Mouse (Mus musculus) forebrain, embryonic 16.5 days (tissue): ENCODE measurements around the gene Prr3. TPM values are rescaled to one million over a fixed set of nuclear protein-coding genes. Genes with fewer than 3 reads are reported as not detected.

ENCODE experiments used
- ATAC-seq: fragments of 200-750 bp; cut with Nextera tagmentation; 2 replicates; pipeline ENCODE4 v1.8.0; 2017; ENCODE audit warnings: mild to moderate bottlenecking, moderate library complexity
- H3K27ac ChIP-seq: fragments of 300-500 bp; sonication (generic); 2 replicates; pipeline ENCODE4 v1.5.1; 2014; ENCODE audit warnings: low read length, control low read depth
- H3K27me3 ChIP-seq: fragments of 300-500 bp; sonication (generic); replicated peaks from 2 replicates; pipeline ENCODE4 v1.6.1; 2014; ENCODE audit warnings: low read length; ENCODE audit not compliant: control insufficient read depth, insufficient read depth
- H3K36me3 ChIP-seq: fragments of 300-500 bp; sonication (generic); 2 replicates; pipeline ENCODE4 v1.6.1; 2014; ENCODE audit not compliant: control insufficient read depth, insufficient read depth
- H3K4me1 ChIP-seq: fragments of 300-500 bp; sonication (generic); replicated peaks from 2 replicates; pipeline ENCODE4 v1.6.1; 2014; ENCODE audit warnings: low read length; ENCODE audit not compliant: control insufficient read depth, insufficient read depth
- H3K4me2 ChIP-seq: fragments of 300-500 bp; sonication (generic); 2 replicates; pipeline ENCODE4 v1.6.1; 2014; ENCODE audit warnings: mild to moderate bottlenecking, low read length, control low read depth
- H3K4me3 ChIP-seq: fragments of 300-500 bp; sonication (generic); replicated peaks from 2 replicates; pipeline ENCODE4 v1.5.1; 2014; ENCODE audit warnings: mild to moderate bottlenecking, low read length, control low read depth
- H3K9ac ChIP-seq: fragments of 300-500 bp; sonication (generic); replicated peaks from 2 replicates; pipeline ENCODE4 v1.6.1; 2014; ENCODE audit warnings: low read depth, low read length, control low read depth
- H3K9me3 ChIP-seq: fragments of 300-500 bp; sonication (generic); 2 replicates; pipeline ENCODE4 v1.6.1; 2016; ENCODE audit warnings: low read length; ENCODE audit not compliant: control insufficient read depth
- WGBS: fragments of 180-500 bp; shearing (Covaris S2); extraction: QIAGEN DNeasy Blood & Tissue Kit; methylation state at CpG from one replicate; pipeline ENCODE4 v1.1.7; 2014; 5-methylcytosine and 5-hydroxymethylcytosine counted together
- polyA plus RNA-seq: library from polyadenylated mRNA; unstranded; fragments of >200 nt; fragmentation: Nextera tagmentation; extraction: Ambion mirVana; gene quantifications from 2 replicates; pipeline ENCODE4 v1.2.1, GENCODE M21; 2015

Prr3 gene
- polyA plus RNA-seq, 1 experiment from 2014 or later, result 93.2 TPM

DNA sequence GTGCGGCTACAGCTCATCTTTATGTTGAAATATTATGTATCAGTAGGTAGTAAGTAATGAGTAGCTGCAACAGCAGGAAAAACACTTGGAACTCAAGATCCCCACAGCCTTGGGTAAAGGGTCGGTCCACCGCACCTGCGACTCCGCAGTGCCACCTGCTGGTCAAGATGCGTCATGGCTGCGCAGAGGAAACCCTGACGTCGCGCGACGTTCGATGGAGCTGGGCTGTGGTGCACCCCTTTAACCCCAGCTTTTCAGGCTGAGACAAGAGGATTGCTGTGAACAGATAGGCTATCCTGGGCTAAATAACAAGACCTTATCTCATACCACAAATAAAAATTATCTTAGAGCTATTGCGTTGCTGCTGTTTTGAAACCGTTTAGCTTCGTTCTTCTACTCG lies 13.6 kb upstream of the Prr3 start:
- peaks cover 26% of the 10 kb centered on the region for H3K4me1 ChIP-seq
- H3K4me3 ChIP-seq, result peak overlapping the region; percentile 67
- H3K27me3 ChIP-seq, result no peaks in the 10 kb centered on the region
- peak; percentile 73 for ATAC-seq
- H3K36me3 ChIP-seq, result peaks cover 3% of the 10 kb centered on the region; the same call in 1 of the 2 replicates
- H3K27ac ChIP-seq, result no peak overlapping the region
- H3K9me3 ChIP-seq, result no peaks in the 10 kb centered on the region
- WGBS, result 8% methylated on average over 17 of the region's 17 CpGs
- H3K9ac ChIP-seq, result no peak overlapping the region
- peak overlapping the region; percentile 44 for H3K4me2 ChIP-seq

- Histone ChIP-seq H3K4me1 (peaks cover 17% of the 10 kb centered on the region), H3K4me2 (no peak overlapping the region), H3K9me3 (no peaks in the 10 kb centered on the region), H3K27ac (no peak overlapping the region), H3K36me3 (peaks cover 3% of the 10 kb centered on the region; the same call in 1 of the 2 replicates), H3K9ac (no peak overlapping the region), H3K27me3 (no peaks in the 10 kb centered on the region), H3K4me3 (no peak overlapping the region)
- ATAC-seq, result no peak
- WGBS, result 49% methylated on average over 10 of the region's 10 CpGs
Measured at GRCm38 (mm10) chr17:35991781-35992180, 11.7 kb upstream of the Prr3 start.

DNA sequence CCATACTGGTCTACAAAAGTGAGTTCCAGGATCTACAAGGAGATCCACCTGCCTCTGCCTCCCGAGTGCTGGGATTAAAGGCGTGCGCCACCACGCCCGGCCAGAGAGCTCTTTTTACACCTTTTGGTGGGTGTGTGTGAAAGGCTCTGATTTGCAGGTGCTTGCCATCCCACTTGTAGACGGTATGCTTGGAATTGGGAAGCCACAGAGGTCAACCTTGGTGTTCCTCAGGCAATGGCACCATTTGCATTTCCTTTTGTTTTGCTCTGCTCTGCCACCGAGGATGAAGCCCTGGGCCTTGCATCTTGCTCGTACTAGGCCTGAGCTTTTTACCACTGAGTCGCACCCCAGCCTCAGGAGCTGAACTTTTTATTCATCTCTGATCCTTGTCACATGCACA lies 1.7 kb upstream of the Prr3 start:
- Histone ChIP-seq H3K27ac (no peak overlapping the region), H3K9ac (no peak overlapping the region), H3K4me3 (no peak overlapping the region), H3K27me3 (no peaks in the 10 kb centered on the region), H3K4me1 (peaks cover 17% of the 10 kb centered on the region), H3K4me2 (no peak overlapping the region), H3K9me3 (no peaks in the 10 kb centered on the region), H3K36me3 (peaks cover 7% of the 10 kb centered on the region; the same call in 1 of the 2 replicates)
- WGBS, result 90% methylated on average over 9 of the region's 9 CpGs
- no peak for ATAC-seq

DNA sequence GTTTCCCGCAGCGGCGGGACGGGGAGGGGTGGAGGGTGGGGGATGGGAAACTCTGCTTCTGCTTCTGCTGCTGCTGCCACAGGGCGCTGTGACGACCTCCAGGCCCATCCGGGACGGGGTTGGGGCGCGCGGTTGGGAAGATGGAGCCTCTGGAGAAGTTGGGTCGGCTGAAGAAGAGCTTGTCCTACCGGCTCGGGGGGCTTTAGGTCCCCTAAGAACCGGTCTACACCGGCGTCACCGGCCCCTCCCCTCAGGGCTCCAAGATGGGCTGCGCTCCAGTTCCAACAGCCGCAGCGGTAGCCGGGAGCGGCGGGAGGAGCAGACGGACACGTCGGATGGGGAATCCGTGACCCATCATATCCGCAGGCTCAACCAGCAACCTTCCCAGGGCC lies 323 bp upstream of the Prr3 start:
- ATAC-seq, result peak; percentile 27
- H3K4me2 ChIP-seq, result peak overlapping the region; percentile 79
- H3K36me3 ChIP-seq, result peaks cover 7% of the 10 kb centered on the region; the same call in 1 of the 2 replicates
- H3K9me3 ChIP-seq, result no peaks in the 10 kb centered on the region
- H3K4me1 ChIP-seq, result peaks cover 17% of the 10 kb centered on the region
- peak overlapping the region; percentile 96 for H3K27ac ChIP-seq
- H3K27me3 ChIP-seq, result no peaks in the 10 kb centered on the region
- peak overlapping the region; percentile 97 for H3K4me3 ChIP-seq
- WGBS, result under 1% methylated on average over 29 of the region's 29 CpGs
- peak overlapping the region; percentile 76 for H3K9ac ChIP-seq

GRCm38 (mm10) chr17:35978811-35979400 lies 1.1 kb downstream of the Prr3 start:
- peaks cover 17% of the 10 kb centered on the region for H3K4me1 ChIP-seq
- H3K9me3 ChIP-seq, result no peaks in the 10 kb centered on the region
- peaks cover 8% of the 10 kb centered on the region for H3K36me3 ChIP-seq
- ATAC-seq, result peak; percentile 86
- H3K4me3 ChIP-seq, result peak overlapping the region; percentile 97
- under 1% methylated on average over 40 of the region's 41 CpGs for WGBS
- peak overlapping the region; percentile 79 for H3K4me2 ChIP-seq
- peak overlapping the region; percentile 96 for H3K27ac ChIP-seq
- H3K27me3 ChIP-seq, result no peaks in the 10 kb centered on the region
- peak overlapping the region; percentile 76 for H3K9ac ChIP-seq

- Histone ChIP-seq H3K4me2 (no peak overlapping the region), H3K4me1 (peaks cover 16% of the 10 kb centered on the region), H3K4me3 (no peak overlapping the region), H3K27ac (no peak overlapping the region), H3K9me3 (no peaks in the 10 kb centered on the region), H3K9ac (no peak overlapping the region), H3K36me3 (peaks cover 5% of the 10 kb centered on the region), H3K27me3 (no peaks in the 10 kb centered on the region)
- ATAC-seq, result no peak
- WGBS, result 56% methylated on average over 1 of the region's 1 CpGs
Measured at GRCm38 (mm10) chr17:35972131-35972530, 7.9 kb downstream of the Prr3 start.

DNA sequence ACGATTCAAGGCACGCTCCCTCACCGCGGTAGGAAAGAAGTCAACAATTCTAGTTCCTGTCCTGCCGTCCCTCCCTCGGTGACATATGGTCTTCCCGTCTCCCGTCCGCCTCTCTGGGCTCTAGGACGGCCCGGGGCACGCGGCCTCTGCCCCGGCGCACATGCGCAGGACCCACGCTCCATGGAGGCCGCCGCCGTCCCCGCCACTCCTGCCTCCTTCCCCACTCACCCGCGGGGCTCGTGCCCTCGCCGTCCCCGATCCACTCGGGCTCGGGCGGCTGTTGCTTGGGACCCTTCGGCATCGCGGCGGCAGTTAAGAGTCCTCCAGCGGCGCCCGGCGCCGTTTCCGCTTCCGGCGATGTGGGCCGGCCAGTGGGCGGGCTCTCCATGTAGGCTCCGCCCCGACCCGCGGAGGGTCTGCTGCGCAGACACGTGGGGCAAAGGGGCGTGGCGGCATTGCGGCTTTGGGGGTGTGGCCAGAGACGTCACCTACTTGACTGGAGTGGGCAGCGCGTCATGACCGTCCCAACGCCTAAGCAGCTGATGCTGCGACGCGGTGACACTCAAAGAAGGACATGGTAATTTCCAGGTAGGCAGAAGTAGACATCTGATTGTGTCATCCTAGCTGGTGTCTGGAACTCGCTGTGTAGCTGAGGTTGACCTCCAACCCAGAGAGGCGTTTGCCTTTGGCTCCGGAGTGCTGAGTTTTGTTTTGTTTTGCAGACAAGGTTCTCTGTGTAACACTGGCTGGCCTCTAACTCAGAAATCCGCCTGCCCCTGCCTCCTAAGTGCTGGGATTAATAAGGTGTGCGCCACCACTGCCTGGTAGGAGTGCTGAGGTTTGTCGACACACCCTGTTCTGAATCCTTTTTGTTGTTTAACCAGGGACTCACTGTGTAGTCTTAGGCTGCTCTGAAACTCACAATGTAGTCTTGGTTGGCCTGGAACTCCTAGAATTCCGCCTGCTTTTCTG lies 10.3 kb downstream of the Prr3 start, which contains the start of gene Abcf1:
Gene Abcf1, minus strand, starts transcription at position 344 of the 972 bp plus-strand sequence.
- Histone ChIP-seq H3K4me1 (peaks cover 16% of the 10 kb centered on the region), H3K36me3 (peaks cover 5% of the 10 kb centered on the region), H3K4me2 (peak within 1 kb of the TSS; percentile 89), H3K9ac (peak within 1 kb of the TSS; percentile 83), H3K27me3 (no peaks in the 10 kb centered on the region), H3K27ac (peak within 1 kb of the TSS; percentile 68), H3K4me3 (peak within 1 kb of the TSS; percentile 90), H3K9me3 (no peaks in the 10 kb centered on the region)
- ATAC-seq, result peak; percentile 95
- WGBS, result under 1% methylated on average over 66 of the region's 68 CpGs

- Histone ChIP-seq H3K9ac (no peak overlapping the region), H3K27me3 (no peaks in the 10 kb centered on the region), H3K9me3 (no peaks in the 10 kb centered on the region), H3K4me1 (peaks cover 16% of the 10 kb centered on the region), H3K27ac (no peak overlapping the region), H3K36me3 (peaks cover 2% of the 10 kb centered on the region), H3K4me3 (no peak overlapping the region), H3K4me2 (no peak overlapping the region)
- no peak for ATAC-seq
- WGBS, result 85% methylated on average over 2 of the region's 2 CpGs
Measured at GRCm38 (mm10) chr17:35967621-35968020, 12.4 kb downstream of the Prr3 start.

- Histone ChIP-seq H3K27me3 (no peaks in the 10 kb centered on the region), H3K4me2 (no peak overlapping the region), H3K9ac (no peak overlapping the region), H3K27ac (no peak overlapping the region), H3K36me3 (peaks cover 36% of the 10 kb centered on the region), H3K9me3 (no peaks in the 10 kb centered on the region), H3K4me1 (peaks cover 6% of the 10 kb centered on the region), H3K4me3 (no peak overlapping the region)
- 94% methylated on average over 10 of the region's 10 CpGs for WGBS
- ATAC-seq, result no peak
Measured at GRCm38 (mm10) chr17:35963279-35963678, 16.8 kb downstream of the Prr3 start.
